Mouse (Mus musculus): ENCODE measurements around the gene Olfr1049. TPM values are rescaled to one million over a fixed set of nuclear protein-coding genes. Genes with fewer than 3 reads are reported as not detected.

Gene Olfr1049
- polyA plus RNA-seq (2015; fragmentation: Nextera tagmentation; extraction: Ambion mirVana), result not detected in 2 replicates

GRCm38 (mm10) chr2:86258228-86258627 is at the start of gene Olfr1049:
Gene Olfr1049, minus strand, starts transcription at chr2:86258328.

GRCm38 (mm10) chr2:86292155-86292554 is 34.0 kb upstream of the Olfr1049 start, which contains the start of gene Olfr1052:
Gene Olfr1052, plus strand, starts transcription at chr2:86292455.

DNA sequence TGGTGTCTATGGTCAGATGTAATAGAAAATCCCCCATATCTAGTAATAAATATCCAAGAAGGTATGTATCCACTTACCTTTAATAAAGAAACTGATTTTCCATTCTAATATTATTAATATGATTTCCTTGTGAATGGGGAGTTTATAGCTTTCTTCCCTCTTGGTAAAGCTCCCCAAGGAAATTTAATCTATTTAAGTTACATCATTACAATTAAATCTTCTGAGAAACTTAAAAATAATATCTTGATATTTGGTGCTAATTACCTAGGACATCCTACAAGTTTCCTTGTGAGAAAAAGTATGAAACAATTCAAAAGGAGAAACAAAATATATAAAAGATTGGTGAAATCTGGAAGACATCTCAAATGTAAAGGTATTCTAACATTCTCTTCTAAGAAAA is 20.9 kb upstream of the Olfr1049 start, which contains the start of gene Olfr1051:
TSS of gene Olfr1051 (minus strand) at position 101 of the 400 bp plus-strand sequence.

GRCm38 (mm10) chr2:86240189-86240588 is 17.9 kb downstream of the Olfr1049 start, which contains the start of gene Olfr1048:
Gene Olfr1048, minus strand, starts transcription at chr2:86240289.

DNA sequence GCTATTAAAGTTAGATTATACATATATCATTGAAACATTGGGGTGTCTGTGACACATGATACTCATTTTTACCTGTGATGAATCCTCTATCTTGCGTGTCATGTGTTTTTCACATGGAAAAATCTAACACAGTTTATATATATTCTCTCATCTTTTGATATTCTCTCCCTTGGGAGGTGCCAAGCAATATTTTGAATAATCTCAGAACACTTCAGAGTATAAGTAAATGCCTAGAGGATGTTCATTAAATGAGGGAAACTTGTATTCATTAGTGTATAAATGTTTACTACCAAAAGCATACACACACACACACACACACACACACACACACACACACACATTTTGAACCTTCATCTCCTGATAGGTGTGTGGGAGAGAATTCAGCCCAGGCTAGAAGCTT is 26.8 kb downstream of the Olfr1049 start, which contains the start of gene Olfr1047:
TSS of gene Olfr1047 (minus strand) at position 101 of the 400 bp plus-strand sequence.

GRCm38 (mm10) chr2:86219214-86219613 is 38.9 kb downstream of the Olfr1049 start, which contains the start of gene Olfr1046:
Gene Olfr1046, minus strand, starts transcription at chr2:86219314.

Other genes with a start within 250 kb of the Olfr1049 start
- gene Olfr1033, start 237.7 kb downstream of the Olfr1049 start, polyA plus RNA-seq (2015; fragmentation: Nextera tagmentation; extraction: Ambion mirVana), result 1.1 and 1.4 TPM in 2 replicates
- not detected in 2 replicates for gene Olfr1034, start 212.5 kb downstream of the Olfr1049 start, polyA plus RNA-seq (2015; fragmentation: Nextera tagmentation; extraction: Ambion mirVana)
- gene Olfr1036, start 184.3 kb downstream of the Olfr1049 start, polyA plus RNA-seq (2015; fragmentation: Nextera tagmentation; extraction: Ambion mirVana), result not detected in 2 replicates
- gene Olfr1037, start 170.9 kb downstream of the Olfr1049 start, polyA plus RNA-seq (2015; fragmentation: Nextera tagmentation; extraction: Ambion mirVana), result not detected in 2 replicates
- gene Olfr1039, start 122.4 kb downstream of the Olfr1049 start, polyA plus RNA-seq (2015; fragmentation: Nextera tagmentation; extraction: Ambion mirVana), result not detected in 2 replicates
- not detected in 2 replicates for gene Olfr1040, start 111.6 kb downstream of the Olfr1049 start, polyA plus RNA-seq (2015; fragmentation: Nextera tagmentation; extraction: Ambion mirVana)
- not detected in 2 replicates for gene Olfr1042, start 96.5 kb downstream of the Olfr1049 start, polyA plus RNA-seq (2015; fragmentation: Nextera tagmentation; extraction: Ambion mirVana)
- gene Olfr1043, start 90.8 kb downstream of the Olfr1049 start, polyA plus RNA-seq (2015; fragmentation: Nextera tagmentation; extraction: Ambion mirVana), result not detected in 2 replicates
- gene Olfr1044, start 80.5 kb downstream of the Olfr1049 start, polyA plus RNA-seq (2015; fragmentation: Nextera tagmentation; extraction: Ambion mirVana), result not detected in 2 replicates
- gene Olfr52, start 72.6 kb downstream of the Olfr1049 start, polyA plus RNA-seq (2015; fragmentation: Nextera tagmentation; extraction: Ambion mirVana), result not detected in 2 replicates
- not detected in 2 replicates for gene Olfr1045, start 55.3 kb downstream of the Olfr1049 start, polyA plus RNA-seq (2015; fragmentation: Nextera tagmentation; extraction: Ambion mirVana)
- not detected in 2 replicates for gene Olfr1046, start 39.0 kb downstream of the Olfr1049 start, polyA plus RNA-seq (2015; fragmentation: Nextera tagmentation; extraction: Ambion mirVana)
- not detected in 2 replicates for gene Olfr1047, start 26.9 kb downstream of the Olfr1049 start, polyA plus RNA-seq (2015; fragmentation: Nextera tagmentation; extraction: Ambion mirVana)
- not detected in 2 replicates for gene Olfr1048, start 18.0 kb downstream of the Olfr1049 start, polyA plus RNA-seq (2015; fragmentation: Nextera tagmentation; extraction: Ambion mirVana)
- gene Olfr1051, start 20.8 kb upstream of the Olfr1049 start, polyA plus RNA-seq (2015; fragmentation: Nextera tagmentation; extraction: Ambion mirVana), result not detected in 2 replicates
- not detected in 2 replicates for gene Olfr1052, start 34.1 kb upstream of the Olfr1049 start, polyA plus RNA-seq (2015; fragmentation: Nextera tagmentation; extraction: Ambion mirVana)
- not detected in 2 replicates for gene Olfr1053, start 57.0 kb upstream of the Olfr1049 start, polyA plus RNA-seq (2015; fragmentation: Nextera tagmentation; extraction: Ambion mirVana)
- not detected in 2 replicates for gene Olfr1054, start 77.1 kb upstream of the Olfr1049 start, polyA plus RNA-seq (2015; fragmentation: Nextera tagmentation; extraction: Ambion mirVana)
- gene Olfr1055, start 92.0 kb upstream of the Olfr1049 start, polyA plus RNA-seq (2015; fragmentation: Nextera tagmentation; extraction: Ambion mirVana), result not detected in 2 replicates
- gene Olfr1056, start 104.1 kb upstream of the Olfr1049 start, polyA plus RNA-seq (2015; fragmentation: Nextera tagmentation; extraction: Ambion mirVana), result not detected in 2 replicates
- gene Olfr1057, start 120.1 kb upstream of the Olfr1049 start, polyA plus RNA-seq (2015; fragmentation: Nextera tagmentation; extraction: Ambion mirVana), result not detected in 2 replicates
- not detected in 2 replicates for gene Olfr1058, start 130.2 kb upstream of the Olfr1049 start, polyA plus RNA-seq (2015; fragmentation: Nextera tagmentation; extraction: Ambion mirVana)
- gene Olfr1061, start 155.7 kb upstream of the Olfr1049 start, polyA plus RNA-seq (2015; fragmentation: Nextera tagmentation; extraction: Ambion mirVana), result not detected in 2 replicates
- gene Olfr1062, start 168.4 kb upstream of the Olfr1049 start, polyA plus RNA-seq (2015; fragmentation: Nextera tagmentation; extraction: Ambion mirVana), result not detected in 2 replicates
- not detected in 2 replicates for gene Olfr1065, start 192.3 kb upstream of the Olfr1049 start, polyA plus RNA-seq (2015; fragmentation: Nextera tagmentation; extraction: Ambion mirVana)
- not detected in 2 replicates for gene Olfr1066, start 197.9 kb upstream of the Olfr1049 start, polyA plus RNA-seq (2015; fragmentation: Nextera tagmentation; extraction: Ambion mirVana)
- gene Olfr228, start 229.1 kb upstream of the Olfr1049 start, polyA plus RNA-seq (2015; fragmentation: Nextera tagmentation; extraction: Ambion mirVana), result not detected in 2 replicates